Mouse (Mus musculus) fat pad, adult 2 months (tissue): ENCODE data around the gene Gch1.

ENCODE experiments used
- DNase-seq: peaks from one replicate; pipeline ENCODE4 v3.0.0-alpha.2; 2011; ENCODE audit warnings: low read depth, low spot score; ENCODE audit errors: extremely low read depth

The Gch1 gene

GRCm38 (mm10) chr14:47104246-47105173 lies 84.7 kb downstream of the Gch1 start:
- DNase-seq, result no peak
